Mouse (Mus musculus) lung, adult 2 months (tissue): ENCODE results near the gene Gm5475. TPM values are rescaled to one million over a fixed set of nuclear protein-coding genes. Genes with fewer than 3 reads are reported as not detected.

Experiments
- DNase-seq: peaks from one replicate; pipeline ENCODE4 v3.0.0; 2022
- H3K4me1 ChIP-seq: fragments of 200-500 bp; 2 replicates; pipeline ENCODE4 v1.6.1; 2011; ENCODE audit warnings: low read length; ENCODE audit not compliant: control insufficient read depth, insufficient read depth
- H3K4me3 ChIP-seq: fragments of 200-500 bp; replicated peaks from 2 replicates; pipeline ENCODE3; 2011; ENCODE audit warnings: low read depth, mild to moderate bottlenecking, control low read depth, low read length; ENCODE audit errors: extremely low read depth
- CTCF ChIP-seq: fragments of 200-500 bp; IDR thresholded peaks from 2 replicates; pipeline ENCODE4 v1.5.1; 2011; ENCODE audit warnings: mild to moderate bottlenecking, low read length, control low read depth; ENCODE audit not compliant: insufficient read depth
- POLR2A ChIP-seq: fragments of 200-500 bp; IDR thresholded peaks from 2 replicates; pipeline ENCODE4 v1.6.1; 2011; ENCODE audit warnings: low read depth, mild to moderate bottlenecking, control low read depth, low read length, borderline replicate concordance; ENCODE audit errors: extremely low read depth
- WGBS: fragments of 180-500 bp; shearing (Covaris S2); methylation state at CpG from one replicate; pipeline ENCODE4 v1.1.7; 2018; 5-methylcytosine and 5-hydroxymethylcytosine counted together
- polyA plus RNA-seq: library from polyadenylated mRNA; depleted of rRNA; stranded (reverse); fragments of >200 nt; gene quantifications from 2 replicates; pipeline ENCODE4 v1.2.3, GENCODE M21; 2012

Gm5475 gene
- polyA plus RNA-seq, 1 experiment: not detected

DNA sequence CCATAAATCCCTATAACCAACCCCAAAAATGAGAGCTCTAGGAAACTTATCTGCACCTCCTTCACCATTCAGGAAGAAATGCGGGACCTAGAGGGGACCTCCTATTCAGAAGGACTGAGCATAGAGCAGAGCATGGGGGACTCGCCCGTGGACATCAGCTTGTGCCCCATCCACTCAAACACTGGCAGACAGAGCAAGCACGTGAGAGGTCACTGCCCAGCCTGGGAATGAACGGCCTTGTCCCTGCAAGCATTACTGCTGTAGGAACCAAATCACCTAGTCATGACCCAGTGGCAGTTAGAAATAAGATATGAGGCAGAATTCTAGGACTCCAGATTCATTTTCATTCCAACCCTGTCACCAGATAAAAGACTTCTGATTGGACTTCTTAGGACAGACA, 10.2 kb upstream of the Gm5475 start:
- WGBS: 83% methylated on average over 5 of the region's 5 CpGs
- DNase-seq: no peak
- no peak overlapping the region for H3K4me3 ChIP-seq
- no peaks in the 10 kb centered on the region for H3K4me1 ChIP-seq
- TF ChIP-seq CTCF (no peak), POLR2A (no peak)

DNA sequence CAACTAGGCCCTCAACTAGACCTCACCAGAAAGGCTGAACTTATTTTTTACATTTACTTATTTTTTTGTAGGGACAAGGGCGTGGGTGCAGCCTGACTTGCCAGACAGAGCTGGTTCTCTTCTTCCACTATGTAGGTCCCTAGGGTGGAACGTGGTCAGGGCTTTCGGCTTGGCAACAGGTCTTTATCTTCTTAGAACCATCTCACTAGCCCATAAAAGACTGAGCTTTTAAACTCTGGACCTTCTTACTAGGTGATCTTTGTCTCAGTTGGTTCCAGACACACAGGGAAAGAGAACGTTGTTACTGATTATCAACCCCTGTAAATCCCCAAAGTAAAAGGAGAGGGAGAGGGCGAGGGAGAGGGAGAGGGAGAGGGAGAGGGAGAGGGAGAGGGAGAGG, 8.6 kb upstream of the Gm5475 start:
- no peak for DNase-seq
- Histone ChIP-seq H3K4me3 (no peak overlapping the region), H3K4me1 (no peaks in the 10 kb centered on the region)
- TF ChIP-seq POLR2A (no peak), CTCF (no peak)
- 80% methylated on average over 4 of the region's 5 CpGs for WGBS

DNA sequence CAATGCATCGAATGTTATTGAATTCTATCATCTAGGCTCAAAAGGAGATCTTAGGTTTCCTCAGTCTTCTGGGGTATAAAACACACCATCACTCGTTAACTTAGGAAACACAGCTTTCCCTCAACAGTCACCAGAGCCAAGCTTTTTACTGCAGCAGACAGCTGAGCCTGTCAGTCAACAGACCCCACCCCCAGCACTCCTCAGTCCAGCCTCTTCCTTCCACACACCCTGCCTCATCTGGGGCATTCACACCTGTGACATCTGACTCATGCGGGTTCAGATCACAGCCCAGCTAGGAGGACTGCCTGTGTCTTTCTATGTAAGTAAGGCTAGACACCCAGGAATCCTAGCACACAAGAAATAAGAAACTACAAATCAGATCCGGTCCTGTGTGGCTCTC, 7.9 kb upstream of the Gm5475 start:
- H3K4me1 ChIP-seq: no peaks in the 10 kb centered on the region
- DNase-seq: no peak
- 46% methylated on average over 4 of the region's 4 CpGs for WGBS
- TF ChIP-seq POLR2A (no peak), CTCF (no peak)
- H3K4me3 ChIP-seq: no peak overlapping the region

DNA sequence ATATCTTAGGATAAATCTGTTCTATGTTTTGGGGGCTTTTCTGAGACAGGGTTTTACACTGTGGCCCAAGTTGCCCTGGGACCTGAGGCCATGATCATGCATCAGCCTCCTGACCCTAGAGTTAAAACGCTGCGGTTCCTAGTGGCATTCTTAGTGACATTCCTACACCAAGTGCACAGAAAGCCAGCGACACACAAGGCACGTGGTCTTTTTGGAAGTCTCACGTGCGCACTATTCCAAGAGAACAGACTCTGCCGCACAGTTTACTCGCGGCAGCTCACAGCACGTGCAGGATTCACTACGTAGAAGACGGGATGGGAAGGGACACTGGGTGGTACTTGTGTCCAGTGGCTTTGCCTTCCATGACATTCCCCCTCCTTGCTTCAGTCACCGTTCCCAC, 7.0 kb upstream of the Gm5475 start:
- DNase-seq: no peak
- Histone ChIP-seq H3K4me1 (no peaks in the 10 kb centered on the region), H3K4me3 (no peak overlapping the region)
- TF ChIP-seq POLR2A (no peak), CTCF (no peak)
- 87% methylated on average over 13 of the region's 13 CpGs for WGBS

DNA sequence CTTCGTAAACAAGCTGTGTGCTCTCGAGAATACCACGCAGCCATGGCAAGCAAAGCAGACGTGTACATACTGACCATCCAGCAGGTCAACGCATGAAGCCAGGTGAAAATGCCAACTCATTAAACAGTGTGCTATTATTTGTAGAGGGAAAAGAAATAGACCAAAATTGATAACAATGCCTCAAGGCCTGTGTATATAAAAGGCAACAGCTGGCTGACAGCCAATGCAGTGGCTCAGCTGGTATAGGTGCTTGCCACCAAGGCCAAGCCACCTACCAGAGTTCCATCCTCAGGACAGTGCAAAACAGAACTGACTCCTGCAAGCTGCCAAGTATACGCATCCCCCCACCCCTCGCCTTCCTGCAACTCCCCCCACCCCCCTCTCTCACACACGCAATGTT, 6.3 kb upstream of the Gm5475 start:
- WGBS: 74% methylated on average over 8 of the region's 8 CpGs
- Histone ChIP-seq H3K4me3 (no peak overlapping the region), H3K4me1 (no peaks in the 10 kb centered on the region)
- TF ChIP-seq POLR2A: no peak
- TF ChIP-seq CTCF: no peak
- no peak for DNase-seq

DNA sequence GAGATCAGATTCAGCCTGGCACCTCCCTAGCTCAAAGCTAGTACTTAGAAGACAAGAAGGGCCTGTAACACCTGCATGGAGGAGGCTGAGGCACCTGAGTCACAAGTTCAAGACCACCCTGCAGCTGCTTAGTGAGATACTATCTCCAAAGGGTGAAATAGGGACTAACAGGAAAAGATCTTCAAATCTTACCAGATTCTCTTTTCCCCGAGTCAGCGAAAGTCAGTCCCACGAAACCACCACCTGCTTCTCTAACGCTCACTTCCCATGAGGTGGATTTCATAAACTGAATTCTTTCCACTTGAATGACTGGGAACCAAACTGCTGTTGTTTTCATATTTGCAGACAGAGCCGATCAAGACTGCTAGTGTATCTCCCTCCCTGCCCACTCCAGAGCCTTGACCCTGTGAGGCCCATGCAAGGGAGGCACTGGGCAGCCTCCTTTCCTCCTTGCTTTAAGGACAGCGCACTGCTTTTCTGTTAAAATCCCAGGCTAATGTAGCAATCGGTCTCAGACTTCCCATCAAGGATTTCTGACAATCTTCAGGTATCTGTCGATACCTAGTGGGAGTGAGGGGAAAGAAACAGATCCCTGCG, 4.0 kb upstream of the Gm5475 start:
- H3K4me3 ChIP-seq: no peak overlapping the region
- no peak for TF ChIP-seq POLR2A
- H3K4me1 ChIP-seq: peaks cover 3% of the 10 kb centered on the region
- 80% methylated on average over 9 of the region's 9 CpGs for WGBS
- DNase-seq: no peak

DNA sequence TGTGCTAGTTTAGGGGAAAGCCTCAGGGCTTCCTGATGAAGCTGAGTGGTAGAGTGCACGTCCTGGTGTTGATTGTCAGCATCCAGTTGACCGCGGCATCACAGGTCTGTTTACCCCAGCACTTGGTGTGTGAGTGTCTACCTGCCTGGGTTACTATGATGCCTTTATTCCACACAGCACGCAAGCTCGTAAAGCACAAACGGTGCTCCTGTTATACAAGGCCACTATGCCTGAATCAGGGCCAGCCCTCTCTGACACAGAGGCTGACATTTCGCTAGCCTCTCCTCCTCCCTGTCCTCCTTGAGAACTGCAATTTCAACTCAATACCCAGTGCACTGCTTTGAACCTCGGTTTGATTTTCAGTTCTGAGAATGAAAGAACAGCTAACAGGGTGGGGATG, 2.6 kb upstream of the Gm5475 start:
- no peak for DNase-seq
- WGBS: 66% methylated on average over 8 of the region's 8 CpGs
- H3K4me1 ChIP-seq: peaks cover 7% of the 10 kb centered on the region
- TF ChIP-seq CTCF: no peak
- no peak for TF ChIP-seq POLR2A
- no peak overlapping the region for H3K4me3 ChIP-seq

DNA sequence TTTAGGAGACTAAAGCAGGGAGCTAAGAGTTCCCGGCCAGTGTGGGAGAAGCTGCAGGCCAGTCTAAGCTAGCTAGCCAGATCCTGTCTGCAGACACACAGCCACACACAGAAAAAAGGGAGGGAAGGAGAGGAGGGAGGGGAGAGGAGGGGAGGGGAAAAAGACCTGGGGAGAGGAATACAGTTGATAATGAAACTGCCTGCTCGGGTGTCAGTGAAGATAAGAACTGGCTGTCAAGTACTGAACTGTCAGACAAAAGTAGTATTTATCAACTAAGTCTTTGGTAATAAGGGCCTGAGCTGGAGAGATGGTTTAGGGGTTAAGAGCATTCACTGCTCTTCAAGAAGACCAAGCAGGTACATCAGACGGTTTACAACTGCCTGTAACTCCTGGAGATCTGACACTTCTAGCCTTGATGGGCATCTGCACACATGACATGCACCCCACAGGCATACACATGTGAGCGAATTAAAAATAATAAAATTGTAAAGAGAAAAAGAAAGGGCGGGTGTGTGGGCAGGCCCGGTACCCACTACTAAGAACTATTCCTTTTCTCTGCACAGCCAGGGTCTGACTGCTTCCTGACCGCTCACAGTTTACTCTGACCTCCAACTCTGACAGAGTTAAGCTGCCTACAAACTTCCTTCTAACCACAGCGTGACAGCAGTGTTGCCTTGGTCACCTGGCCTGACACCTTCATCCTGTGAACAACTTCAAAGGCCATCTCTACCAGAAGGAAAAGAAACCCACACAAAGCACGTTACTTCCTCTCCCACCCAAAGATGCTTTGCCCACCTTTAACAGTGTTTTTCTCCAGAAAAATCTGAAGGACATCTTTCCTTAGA, 1.8 kb upstream of the Gm5475 start:
- 57% methylated on average over 9 of the region's 9 CpGs for WGBS
- H3K4me1 ChIP-seq: peaks cover 7% of the 10 kb centered on the region
- H3K4me3 ChIP-seq: no peak overlapping the region
- DNase-seq: no peak
- TF ChIP-seq CTCF (no peak), POLR2A (no peak)

DNA sequence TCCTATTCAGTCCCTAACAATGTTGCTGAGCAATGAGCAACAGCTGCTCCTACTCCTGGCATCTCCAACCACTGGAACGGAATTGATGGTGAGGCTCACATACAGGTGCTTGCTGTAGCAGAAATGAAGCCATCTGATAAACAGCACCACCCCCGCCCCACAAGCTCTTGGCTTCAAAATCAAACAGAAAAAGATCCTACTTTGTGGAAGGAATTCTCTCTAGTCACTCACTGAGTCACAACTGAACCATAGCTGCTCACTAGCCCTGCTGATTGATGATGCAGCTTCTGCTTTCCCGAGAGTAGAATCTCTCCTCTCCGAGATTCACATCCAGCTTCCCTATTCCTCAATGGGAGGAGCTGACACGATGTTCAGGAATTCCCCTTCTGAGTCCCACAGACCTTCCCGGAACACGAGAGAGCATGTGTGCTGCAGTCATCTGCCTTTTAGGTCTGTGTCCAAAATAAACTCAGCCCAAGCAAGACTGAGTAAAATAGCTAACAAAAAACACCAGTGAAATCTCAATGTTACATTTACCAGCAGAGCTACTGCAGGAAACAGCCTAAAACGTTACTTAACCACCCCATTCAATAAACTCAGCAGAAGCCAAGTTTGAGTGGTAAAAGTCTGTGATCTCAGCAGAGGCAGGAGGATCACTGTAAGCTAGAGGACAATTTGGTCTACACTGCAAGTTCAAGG, 739 bp upstream of the Gm5475 start:
- TF ChIP-seq POLR2A: no peak
- no peak for TF ChIP-seq CTCF
- Histone ChIP-seq H3K4me3 (no peak overlapping the region), H3K4me1 (peaks cover 7% of the 10 kb centered on the region)
- DNase-seq: no peak
- 27% methylated on average over 8 of the region's 8 CpGs for WGBS
